Mouse (Mus musculus): ENCODE data around the gene Sprr2h. TPM values are rescaled to one million over a fixed set of nuclear protein-coding genes. Genes with fewer than 3 reads are reported as not detected.

The Sprr2h gene
- not detected in 2 replicates for polyA plus RNA-seq (2015; fragmentation: Nextera tagmentation; extraction: Ambion mirVana)

DNA sequence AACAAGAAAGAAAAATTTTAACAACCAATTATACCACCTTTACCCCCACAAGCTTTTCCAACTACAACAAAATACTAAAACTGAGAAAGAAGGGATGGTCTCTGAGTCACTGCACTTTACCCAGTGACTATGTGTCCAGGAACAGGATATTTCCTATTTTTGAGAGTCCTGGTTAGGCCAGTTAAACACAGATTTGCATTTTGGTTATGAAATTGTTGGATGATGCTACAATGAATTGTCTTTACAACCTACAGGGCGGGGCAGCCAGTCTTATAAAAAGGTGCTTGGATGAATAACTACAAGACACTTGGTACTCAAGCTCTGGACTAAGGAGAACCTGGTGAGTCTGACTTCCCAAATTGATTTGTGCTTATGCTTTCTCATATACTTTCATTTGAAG is at the start of gene Sprr2h:
Sprr2h (plus strand) TSS at position 301 of the 400 bp plus-strand sequence.
- H3K4me2 ChIP-seq (ENCODE audit: low read depth, low read length), result no peak within 1 kb of the TSS
- H3K9ac ChIP-seq (replicated peaks), result no peak within 1 kb of the TSS
- DNase-seq (no peak), ATAC-seq (no peak)
- no peak within 1 kb of the TSS for H3K4me3 ChIP-seq (ENCODE audit: low read depth, low read length)
- no peaks in the 10 kb centered on the region for H3K27me3 ChIP-seq (ENCODE audit: insufficient read depth, low read length)
- 69% methylated on average over 1 of the region's 1 CpGs for WGBS (ENCODE audit: insufficient replicate concordance)
- no peaks in the 10 kb centered on the region for H3K36me3 ChIP-seq (replicated peaks; ENCODE audit: insufficient read depth, low read length)
- H3K4me1 ChIP-seq (ENCODE audit: insufficient read depth), result no peaks in the 10 kb centered on the region
- H3K27ac ChIP-seq (ENCODE audit: low read depth), result no peak within 1 kb of the TSS
- H3K9me3 ChIP-seq (ENCODE audit: low read length), result no peaks in the 10 kb centered on the region
- no peak for TF ChIP-seq EP300 (IDR thresholded peaks at IDR 0.05; ENCODE audit: low read depth)
- no peak for TF ChIP-seq CTCF (IDR thresholded peaks at IDR 0.05; ENCODE audit: low read depth)

DNA sequence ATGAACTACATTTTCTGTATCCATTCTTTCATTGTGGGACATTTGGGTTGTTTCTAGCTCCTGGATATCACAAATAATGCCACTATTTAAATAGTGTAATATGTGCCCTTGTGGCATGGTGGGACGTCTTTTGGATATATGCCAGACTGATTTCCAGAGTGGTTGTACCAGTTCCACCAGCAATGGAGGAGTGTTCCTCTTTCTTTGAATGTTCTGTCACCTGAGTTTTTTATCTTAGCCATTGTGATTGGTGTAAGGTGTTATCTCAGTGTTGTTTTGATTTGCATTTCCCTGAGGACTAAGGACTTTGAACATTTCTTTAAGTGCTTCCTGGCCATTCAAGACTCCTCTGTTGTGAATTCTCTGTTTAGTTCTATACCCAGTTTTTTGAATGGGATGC is 49.2 kb upstream of the Sprr2h start:
- H3K4me2 ChIP-seq (ENCODE audit: low read depth, low read length), result no peak overlapping the region
- TF ChIP-seq EP300 (IDR thresholded peaks at IDR 0.05; ENCODE audit: low read depth) (no peak), CTCF (IDR thresholded peaks at IDR 0.05; ENCODE audit: low read depth) (no peak)
- H3K27me3 ChIP-seq (ENCODE audit: insufficient read depth, low read length), result no peaks in the 10 kb centered on the region
- 66% methylated on average over 1 of the region's 1 CpGs for WGBS (ENCODE audit: insufficient replicate concordance)
- H3K4me3 ChIP-seq (ENCODE audit: low read depth, low read length), result no peak overlapping the region
- no peaks in the 10 kb centered on the region for H3K4me1 ChIP-seq (ENCODE audit: insufficient read depth)
- H3K9ac ChIP-seq (replicated peaks), result no peak overlapping the region
- no peak for ATAC-seq
- DNase-seq, result no peak
- no peaks in the 10 kb centered on the region for H3K36me3 ChIP-seq (replicated peaks; ENCODE audit: insufficient read depth, low read length)
- H3K27ac ChIP-seq (ENCODE audit: low read depth), result no peak overlapping the region
- H3K9me3 ChIP-seq (ENCODE audit: low read length), result no peaks in the 10 kb centered on the region

DNA sequence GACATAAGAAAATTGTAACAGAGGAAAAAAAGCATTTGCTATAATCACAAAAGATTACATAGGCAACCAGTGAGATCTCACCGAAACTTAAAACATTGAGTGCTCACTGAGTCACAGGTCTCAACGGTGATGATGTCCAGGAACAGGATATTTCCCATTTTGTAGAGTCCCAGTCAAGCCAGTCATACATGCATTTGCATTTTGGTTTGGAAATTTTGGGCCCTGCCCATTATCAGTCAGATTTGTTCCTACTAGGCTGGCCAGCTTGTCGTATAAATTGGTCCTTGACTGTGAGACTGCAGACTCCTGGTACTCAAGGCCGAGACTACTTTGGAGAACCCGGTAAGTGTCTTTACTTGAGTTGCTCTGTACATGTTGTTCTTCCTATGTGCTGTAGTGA is 46.6 kb upstream of the Sprr2h start, which contains the start of gene Sprr2d:
Sprr2d (plus strand) TSS at position 301 of the 400 bp plus-strand sequence.
- H3K9me3 ChIP-seq (ENCODE audit: low read length), result no peaks in the 10 kb centered on the region
- no peaks in the 10 kb centered on the region for H3K27me3 ChIP-seq (ENCODE audit: insufficient read depth, low read length)
- no peak within 1 kb of the TSS for H3K9ac ChIP-seq (replicated peaks)
- H3K4me2 ChIP-seq (ENCODE audit: low read depth, low read length), result no peak within 1 kb of the TSS
- H3K36me3 ChIP-seq (replicated peaks; ENCODE audit: insufficient read depth, low read length), result no peaks in the 10 kb centered on the region
- H3K27ac ChIP-seq (ENCODE audit: low read depth), result no peak within 1 kb of the TSS
- no peak within 1 kb of the TSS for H3K4me3 ChIP-seq (ENCODE audit: low read depth, low read length)
- TF ChIP-seq CTCF (IDR thresholded peaks at IDR 0.05; ENCODE audit: low read depth) (no peak), EP300 (IDR thresholded peaks at IDR 0.05; ENCODE audit: low read depth) (no peak)
- H3K4me1 ChIP-seq (ENCODE audit: insufficient read depth), result no peaks in the 10 kb centered on the region
- DNase-seq (no peak), ATAC-seq (no peak)
- WGBS (ENCODE audit: insufficient replicate concordance), result 85% methylated on average over 5 of the region's 5 CpGs

DNA sequence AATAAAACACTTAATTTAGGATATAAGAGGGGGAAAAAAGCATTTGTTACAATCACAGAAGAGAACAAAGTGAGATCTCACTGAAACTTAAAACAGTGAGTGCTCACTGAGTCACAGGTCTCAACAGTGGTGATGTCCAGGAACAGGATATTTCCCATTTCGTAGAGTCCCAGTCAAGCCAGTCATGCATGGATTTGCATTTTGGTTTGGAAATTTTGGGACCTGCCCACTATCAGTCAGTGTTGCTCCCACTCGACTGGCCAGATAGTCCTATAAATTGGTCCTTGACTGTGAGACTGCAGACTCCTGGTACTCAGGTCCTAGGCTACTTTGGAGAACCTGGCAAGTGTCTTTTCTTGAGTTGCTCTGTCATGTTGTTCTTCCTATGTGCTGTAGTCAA is 33.6 kb upstream of the Sprr2h start, which contains the start of gene Sprr2e:
Sprr2e (plus strand) TSS at position 301 of the 400 bp plus-strand sequence.
- no peak within 1 kb of the TSS for H3K4me2 ChIP-seq (ENCODE audit: low read depth, low read length)
- ATAC-seq (no peak), DNase-seq (no peak)
- H3K9me3 ChIP-seq (ENCODE audit: low read length), result no peaks in the 10 kb centered on the region
- H3K27ac ChIP-seq (ENCODE audit: low read depth), result no peak within 1 kb of the TSS
- H3K36me3 ChIP-seq (replicated peaks; ENCODE audit: insufficient read depth, low read length), result no peaks in the 10 kb centered on the region
- H3K4me3 ChIP-seq (ENCODE audit: low read depth, low read length), result no peak within 1 kb of the TSS
- no peak within 1 kb of the TSS for H3K9ac ChIP-seq (replicated peaks)
- H3K4me1 ChIP-seq (ENCODE audit: insufficient read depth), result no peaks in the 10 kb centered on the region
- 63% methylated on average over 2 of the region's 2 CpGs for WGBS (ENCODE audit: insufficient replicate concordance)
- TF ChIP-seq CTCF (IDR thresholded peaks at IDR 0.05; ENCODE audit: low read depth) (no peak), EP300 (IDR thresholded peaks at IDR 0.05; ENCODE audit: low read depth) (no peak)
- no peaks in the 10 kb centered on the region for H3K27me3 ChIP-seq (ENCODE audit: insufficient read depth, low read length)

DNA sequence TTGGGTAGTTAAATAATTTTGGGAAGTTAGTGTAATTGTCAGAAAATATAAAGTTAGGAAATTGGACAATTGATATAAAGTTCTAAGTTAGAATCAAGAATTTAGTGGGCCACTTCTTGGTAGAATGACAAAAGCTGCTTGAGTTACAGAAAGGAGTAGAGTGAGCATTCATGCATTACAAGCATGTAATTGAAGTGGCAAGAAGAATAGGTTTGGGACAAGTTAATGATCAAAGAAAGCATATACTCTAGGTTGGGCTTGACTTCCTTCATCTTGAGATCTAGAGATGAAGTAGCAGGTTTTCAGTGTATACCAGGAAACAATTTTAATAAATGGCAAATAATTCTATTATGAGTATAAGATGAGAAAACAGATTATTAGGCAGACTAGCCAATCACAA is 23.9 kb upstream of the Sprr2h start:
- H3K4me1 ChIP-seq (ENCODE audit: insufficient read depth), result no peaks in the 10 kb centered on the region
- no peak overlapping the region for H3K4me2 ChIP-seq (ENCODE audit: low read depth, low read length)
- TF ChIP-seq EP300 (IDR thresholded peaks at IDR 0.05; ENCODE audit: low read depth), result no peak
- no peaks in the 10 kb centered on the region for H3K27me3 ChIP-seq (ENCODE audit: insufficient read depth, low read length)
- H3K9me3 ChIP-seq (ENCODE audit: low read length), result peaks cover 2% of the 10 kb centered on the region; the same call in 1 of the 2 replicates
- H3K36me3 ChIP-seq (replicated peaks; ENCODE audit: insufficient read depth, low read length), result no peaks in the 10 kb centered on the region
- DNase-seq, result no peak
- no peak overlapping the region for H3K4me3 ChIP-seq (ENCODE audit: low read depth, low read length)
- no peak overlapping the region for H3K9ac ChIP-seq (replicated peaks)
- no peak for ATAC-seq
- no peak overlapping the region for H3K27ac ChIP-seq (ENCODE audit: low read depth)

DNA sequence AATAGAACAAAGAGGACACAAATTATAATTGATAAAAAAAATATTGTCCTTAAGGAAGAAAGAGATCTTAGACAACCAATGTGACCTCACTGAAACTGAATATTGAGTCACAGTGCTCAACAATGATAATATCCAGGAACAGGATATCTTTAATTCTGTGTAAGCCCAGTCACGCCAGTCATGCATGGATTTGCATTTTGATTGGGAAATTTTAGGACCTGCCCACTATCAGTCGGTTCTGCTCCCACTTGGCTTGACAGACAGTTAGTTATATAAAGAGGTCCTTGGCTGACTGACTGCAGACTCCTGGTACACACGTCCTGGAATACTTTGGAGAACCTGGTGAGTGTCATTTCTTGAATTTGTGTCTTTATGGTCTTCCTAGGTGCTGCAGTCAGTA is 20.6 kb upstream of the Sprr2h start, which contains the start of gene Sprr2f:
Sprr2f (plus strand) TSS at position 301 of the 400 bp plus-strand sequence.
- TF ChIP-seq CTCF (IDR thresholded peaks at IDR 0.05; ENCODE audit: low read depth) (no peak), EP300 (IDR thresholded peaks at IDR 0.05; ENCODE audit: low read depth) (no peak)
- ATAC-seq (no peak), DNase-seq (no peak)
- no peaks in the 10 kb centered on the region for H3K36me3 ChIP-seq (replicated peaks; ENCODE audit: insufficient read depth, low read length)
- no peak within 1 kb of the TSS for H3K4me2 ChIP-seq (ENCODE audit: low read depth, low read length)
- no peak within 1 kb of the TSS for H3K9ac ChIP-seq (replicated peaks)
- no peaks in the 10 kb centered on the region for H3K9me3 ChIP-seq (ENCODE audit: low read length)
- H3K27me3 ChIP-seq (ENCODE audit: insufficient read depth, low read length), result no peaks in the 10 kb centered on the region
- H3K27ac ChIP-seq (ENCODE audit: low read depth), result no peak within 1 kb of the TSS
- no peak within 1 kb of the TSS for H3K4me3 ChIP-seq (ENCODE audit: low read depth, low read length)
- 56% methylated on average over 3 of the region's 3 CpGs for WGBS (ENCODE audit: insufficient replicate concordance)
- H3K4me1 ChIP-seq (ENCODE audit: insufficient read depth), result no peaks in the 10 kb centered on the region

DNA sequence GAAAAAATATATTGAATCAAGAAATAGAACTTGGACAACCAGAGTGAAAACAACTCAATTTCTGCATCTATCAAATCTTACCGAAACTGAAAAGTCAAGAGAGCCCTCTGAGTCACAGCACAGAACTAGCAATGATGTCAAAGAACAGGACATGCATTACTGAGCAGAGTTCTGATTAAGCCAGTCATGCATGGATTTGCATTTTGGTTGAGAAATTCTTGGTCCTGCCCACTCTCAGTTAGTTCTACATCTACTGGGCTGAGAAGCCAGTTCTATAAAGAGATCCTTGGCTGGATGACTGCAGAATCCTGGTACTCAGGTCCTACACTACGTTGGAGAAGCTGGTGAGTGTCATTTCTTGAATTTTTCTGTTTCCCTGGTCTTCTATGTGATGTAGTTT is 11.9 kb upstream of the Sprr2h start:
- DNase-seq (no peak), ATAC-seq (no peak)
- Histone ChIP-seq H3K36me3 (replicated peaks; ENCODE audit: insufficient read depth, low read length) (no peaks in the 10 kb centered on the region), H3K9me3 (ENCODE audit: low read length) (no peaks in the 10 kb centered on the region), H3K9ac (replicated peaks) (no peak overlapping the region), H3K4me2 (ENCODE audit: low read depth, low read length) (no peak overlapping the region), H3K4me3 (ENCODE audit: low read depth, low read length) (no peak overlapping the region), H3K27me3 (ENCODE audit: insufficient read depth, low read length) (no peaks in the 10 kb centered on the region), H3K4me1 (ENCODE audit: insufficient read depth) (no peaks in the 10 kb centered on the region), H3K27ac (ENCODE audit: low read depth) (no peak overlapping the region)
- WGBS (ENCODE audit: insufficient replicate concordance), result 54% methylated on average over 2 of the region's 2 CpGs
- TF ChIP-seq CTCF (IDR thresholded peaks at IDR 0.05; ENCODE audit: low read depth) (no peak), EP300 (IDR thresholded peaks at IDR 0.05; ENCODE audit: low read depth) (no peak)

Measured in liver, postnatal 0 days (tissue).